Mouse (Mus musculus) hindbrain, embryonic 11.5 days (tissue): ENCODE results near the gene Dusp13. TPM values are rescaled to one million over a fixed set of nuclear protein-coding genes. Genes with fewer than 3 reads are reported as not detected.

Source experiments
- ATAC-seq: fragments of 200-750 bp; cut with Nextera tagmentation; 2 replicates; pipeline ENCODE4 v1.8.0; 2017; ENCODE audit warnings: mild to moderate bottlenecking, moderate TSS enrichment, moderate library complexity; ENCODE audit not compliant: low FRiP score
- DNase-seq: peaks from one replicate; pipeline ENCODE4 v3.0.0-alpha.2; 2015; ENCODE audit warnings: low spot score
- H3K27ac ChIP-seq: fragments of 300-500 bp; sonication (generic); 2 replicates; pipeline ENCODE4 v1.5.1; 2014; ENCODE audit warnings: mild to moderate bottlenecking, low read depth, low read length
- H3K27me3 ChIP-seq: fragments of 300-500 bp; sonication (generic); 2 replicates; pipeline ENCODE4 v1.6.1; 2014; ENCODE audit warnings: mild to moderate bottlenecking, low read length, moderate library complexity, mixed read lengths; ENCODE audit not compliant: control insufficient read depth, insufficient read depth
- H3K36me3 ChIP-seq: fragments of 300-500 bp; sonication (generic); 2 replicates; pipeline ENCODE4 v1.6.1; 2014; ENCODE audit warnings: mild to moderate bottlenecking, low read length, moderate library complexity, mixed read lengths; ENCODE audit not compliant: control insufficient read depth, insufficient read depth
- H3K4me1 ChIP-seq: fragments of 300-500 bp; sonication (generic); replicated peaks from 2 replicates; pipeline ENCODE4 v1.6.1; 2014; ENCODE audit warnings: low read length, mixed read lengths; ENCODE audit not compliant: control insufficient read depth, insufficient read depth
- H3K4me2 ChIP-seq: fragments of 300-500 bp; sonication (generic); replicated peaks from 2 replicates; pipeline ENCODE4 v1.6.1; 2014; ENCODE audit warnings: mild to moderate bottlenecking, low read depth, low read length
- H3K4me3 ChIP-seq: fragments of 300-500 bp; sonication (generic); 2 replicates; pipeline ENCODE4 v1.5.1; 2014; ENCODE audit warnings: low read depth, low read length
- H3K9ac ChIP-seq: fragments of 300-500 bp; sonication (generic); 2 replicates; pipeline ENCODE4 v1.6.1; 2014; ENCODE audit warnings: low read depth, low read length
- H3K9me3 ChIP-seq: fragments of 300-500 bp; sonication (generic); 2 replicates; pipeline ENCODE4 v1.6.1; 2016; ENCODE audit warnings: low read length; ENCODE audit not compliant: control insufficient read depth
- WGBS: fragments of 180-500 bp; shearing (Covaris S2); extraction: QIAGEN DNeasy Blood & Tissue Kit; methylation state at CpG from one replicate; pipeline ENCODE4 v1.1.7; 2014; 5-methylcytosine and 5-hydroxymethylcytosine counted together
- polyA plus RNA-seq: library from polyadenylated mRNA; unstranded; fragments of >200 nt; fragmentation: Nextera tagmentation; extraction: Ambion mirVana; gene quantifications from 2 replicates; pipeline ENCODE4 v1.2.1, GENCODE M21; 2014

Dusp13 gene
- polyA plus RNA-seq, 1 experiment from 2014 or later = not detected

GRCm38 (mm10) chr14:21773946-21774345, 23.0 kb upstream of the Dusp13 start:
- 77% methylated on average over 2 of the region's 2 CpGs for WGBS
- H3K27me3 ChIP-seq = no peaks in the 10 kb centered on the region

GRCm38 (mm10) chr14:21772506-21773281, 21.7 kb upstream of the Dusp13 start:
- 86% methylated on average over 11 of the region's 11 CpGs for WGBS

More at GRCm38 (mm10) chr14:21773946-21774345, 23.0 kb upstream of the Dusp13 start:
- Histone ChIP-seq H3K36me3 (0 out of 2 replicates have a peak, but pooled peaks cover 2% of the 10 kb centered on the region), H3K4me2 (no peak overlapping the region), H3K9me3 (no peaks in the 10 kb centered on the region), H3K4me1 (no peaks in the 10 kb centered on the region), H3K27ac (no peak overlapping the region), H3K4me3 (no peak overlapping the region), H3K9ac (no peak overlapping the region)
- no peak for ATAC-seq
- no peak for DNase-seq

GRCm38 (mm10) chr14:21766398-21766958, 15.5 kb upstream of the Dusp13 start:
- H3K27me3 ChIP-seq = no peaks in the 10 kb centered on the region
- H3K27ac ChIP-seq = no peak overlapping the region
- H3K36me3 ChIP-seq = no peaks in the 10 kb centered on the region
- DNase-seq (no peak), ATAC-seq (no peak)
- H3K4me1 ChIP-seq = no peaks in the 10 kb centered on the region
- H3K9me3 ChIP-seq = no peaks in the 10 kb centered on the region
- H3K9ac ChIP-seq = no peak overlapping the region
- no peak overlapping the region for H3K4me3 ChIP-seq
- no peak overlapping the region for H3K4me2 ChIP-seq
- 94% methylated on average over 6 of the region's 6 CpGs for WGBS

More at GRCm38 (mm10) chr14:21772506-21773281, 21.7 kb upstream of the Dusp13 start:
- ATAC-seq (no peak), DNase-seq (no peak)
- Histone ChIP-seq H3K27me3 (no peaks in the 10 kb centered on the region), H3K9me3 (no peaks in the 10 kb centered on the region), H3K4me2 (no peak overlapping the region), H3K4me1 (no peaks in the 10 kb centered on the region), H3K27ac (no peak overlapping the region), H3K36me3 (0 out of 2 replicates have a peak, but pooled peaks cover 2% of the 10 kb centered on the region), H3K4me3 (no peak overlapping the region), H3K9ac (no peak overlapping the region)

GRCm38 (mm10) chr14:21765754-21766397, 14.9 kb upstream of the Dusp13 start:
- H3K4me2 ChIP-seq = no peak overlapping the region
- 86% methylated on average over 7 of the region's 7 CpGs for WGBS
- no peaks in the 10 kb centered on the region for H3K4me1 ChIP-seq
- H3K27me3 ChIP-seq = no peaks in the 10 kb centered on the region
- H3K27ac ChIP-seq = no peak overlapping the region
- H3K4me3 ChIP-seq = no peak overlapping the region
- ATAC-seq = no peak
- H3K36me3 ChIP-seq = no peaks in the 10 kb centered on the region
- no peak overlapping the region for H3K9ac ChIP-seq
- no peaks in the 10 kb centered on the region for H3K9me3 ChIP-seq
- no peak for DNase-seq

GRCm38 (mm10) chr14:21764646-21765045, 13.7 kb upstream of the Dusp13 start:
- no peak for ATAC-seq
- Histone ChIP-seq H3K36me3 (no peaks in the 10 kb centered on the region), H3K4me1 (no peaks in the 10 kb centered on the region), H3K27ac (no peak overlapping the region), H3K9ac (no peak overlapping the region), H3K27me3 (no peaks in the 10 kb centered on the region), H3K4me2 (no peak overlapping the region), H3K9me3 (no peaks in the 10 kb centered on the region), H3K4me3 (no peak overlapping the region)
- no peak for DNase-seq
- WGBS = 83% methylated on average over 6 of the region's 6 CpGs

GRCm38 (mm10) chr14:21763736-21764135, 12.8 kb upstream of the Dusp13 start:
- no peak overlapping the region for H3K4me3 ChIP-seq
- 89% methylated on average over 3 of the region's 3 CpGs for WGBS
- ATAC-seq (no peak), DNase-seq (no peak)
- no peaks in the 10 kb centered on the region for H3K4me1 ChIP-seq
- no peaks in the 10 kb centered on the region for H3K36me3 ChIP-seq
- H3K27me3 ChIP-seq = no peaks in the 10 kb centered on the region
- no peaks in the 10 kb centered on the region for H3K9me3 ChIP-seq
- no peak overlapping the region for H3K4me2 ChIP-seq
- no peak overlapping the region for H3K9ac ChIP-seq
- H3K27ac ChIP-seq = no peak overlapping the region

- no peak overlapping the region for H3K4me3 ChIP-seq
- no peak overlapping the region for H3K9ac ChIP-seq
- no peaks in the 10 kb centered on the region for H3K9me3 ChIP-seq
- WGBS = 90% methylated on average over 9 of the region's 9 CpGs
- no peak for ATAC-seq
- no peak for DNase-seq
- no peak overlapping the region for H3K4me2 ChIP-seq
- no peaks in the 10 kb centered on the region for H3K4me1 ChIP-seq
- no peaks in the 10 kb centered on the region for H3K36me3 ChIP-seq
- no peaks in the 10 kb centered on the region for H3K27me3 ChIP-seq
- H3K27ac ChIP-seq = no peak overlapping the region
Observed at GRCm38 (mm10) chr14:21761560-21761959, 10.6 kb upstream of the Dusp13 start.

- no peak overlapping the region for H3K4me3 ChIP-seq
- no peak overlapping the region for H3K27ac ChIP-seq
- DNase-seq = no peak
Observed at GRCm38 (mm10) chr14:21753367-21753766, 2.4 kb upstream of the Dusp13 start.

More at GRCm38 (mm10) chr14:21753367-21753766, 2.4 kb upstream of the Dusp13 start:
- Histone ChIP-seq H3K36me3 (no peaks in the 10 kb centered on the region), H3K9me3 (no peaks in the 10 kb centered on the region), H3K4me2 (no peak overlapping the region), H3K27me3 (no peaks in the 10 kb centered on the region), H3K9ac (no peak overlapping the region), H3K4me1 (no peaks in the 10 kb centered on the region)
- 85% methylated on average over 4 of the region's 4 CpGs for WGBS
- ATAC-seq = no peak
